Mouse (Mus musculus) CH12.LX (cell line): ENCODE data around the gene Mvd. TPM values are rescaled to one million over a fixed set of nuclear protein-coding genes. Genes with fewer than 3 reads are reported as not detected.

Experiments used
- DNase-seq: peaks from one replicate; pipeline ENCODE4 v3.0.0-alpha.2; 2013; ENCODE audit errors: extremely low read depth
- H3K27ac ChIP-seq: 2 replicates; pipeline ENCODE4 v1.5.1; 2012; ENCODE audit warnings: low read depth, mild to moderate bottlenecking, control low read depth, moderate library complexity; ENCODE audit not compliant: insufficient read depth
- H3K27me3 ChIP-seq: replicated peaks from 2 replicates; pipeline ENCODE3; 2012; ENCODE audit warnings: inconsistent platforms
- H3K36me3 ChIP-seq, 2 experiments: replicated peaks in 1 of 2; 2 replicates each; pipeline versions ENCODE3 to v1.6.1; 2012; ENCODE audit warnings: inconsistent platforms in 1 of 2, low read length in 1 of 2, mild to moderate bottlenecking in 1 of 2, mixed read lengths in 1 of 2, moderate library complexity in 1 of 2; ENCODE audit not compliant: control insufficient read depth in 1 of 2, insufficient read depth in 1 of 2
- H3K4me1 ChIP-seq, 2 experiments: 2 replicates each; pipeline ENCODE4 v1.6.1; 2012; ENCODE audit warnings: inconsistent platforms in 1 of 2, moderate library complexity in 1 of 2; ENCODE audit not compliant: insufficient read depth in 2 of 2, control insufficient read depth in 1 of 2
- H3K4me2 ChIP-seq: 2 replicates; pipeline ENCODE4 v1.6.1; 2012; ENCODE audit warnings: low read depth, mild to moderate bottlenecking, control low read depth; ENCODE audit not compliant: poor library complexity, insufficient read depth, severe bottlenecking
- H3K4me3 ChIP-seq, 3 experiments: fragments of 150-350 bp in 1 of 3; sonication (generic) in 1 of 3; replicated peaks in 1 of 3; 2 replicates each; pipeline versions ENCODE3 to v1.5.1; 2011 to 2012; ENCODE audit warnings: low read depth in 2 of 3, low read length in 2 of 3, mild to moderate bottlenecking in 2 of 3, moderate library complexity in 2 of 3, control low read depth in 1 of 3, improper control_type of control experiment in 1 of 3, inconsistent platforms in 1 of 3, mixed read lengths in 1 of 3; ENCODE audit not compliant: poor library complexity in 1 of 3
- H3K79me2 ChIP-seq: replicated peaks from 2 replicates; pipeline ENCODE4 v1.6.1; 2012; ENCODE audit warnings: mild to moderate bottlenecking, moderate library complexity; ENCODE audit not compliant: control insufficient read depth, poor library complexity, insufficient read depth, severe bottlenecking; ENCODE audit errors: extremely low read depth
- H3K9ac ChIP-seq: 2 replicates; pipeline ENCODE4 v1.6.1; 2012; ENCODE audit warnings: low read depth, mild to moderate bottlenecking, control low read depth, moderate library complexity; ENCODE audit not compliant: insufficient read depth
- H3K9me3 ChIP-seq: replicated peaks from 2 replicates; pipeline ENCODE3; 2012; ENCODE audit warnings: low read length, inconsistent platforms, mixed read lengths
- BHLHE40 ChIP-seq: IDR thresholded peaks from 2 replicates; pipeline ENCODE4 v1.6.1; 2011; ENCODE audit warnings: mild to moderate bottlenecking, low read depth, low read length, improper control_type of control experiment
- CHD1 ChIP-seq: IDR thresholded peaks from 2 replicates; pipeline ENCODE4 v1.6.1; 2012; ENCODE audit warnings: low read depth, low read length, improper control_type of control experiment, inconsistent platforms
- CTCF ChIP-seq, 2 experiments: IDR thresholded peaks in 1 of 2; conservative IDR thresholded peaks in 1 of 2; 2 replicates each; pipeline ENCODE4 v1.5.1; 2011 to 2012; ENCODE audit warnings: low read depth in 2 of 2, low read length in 2 of 2, improper control_type of control experiment in 1 of 2, inconsistent platforms in 1 of 2, mild to moderate bottlenecking in 1 of 2, moderate library complexity in 1 of 2
- E2F4 ChIP-seq: IDR thresholded peaks from 2 replicates; pipeline ENCODE4 v1.6.1; 2011; ENCODE audit warnings: low read depth, low read length, improper control_type of control experiment; ENCODE audit not compliant: insufficient replicate concordance
- ELF1 ChIP-seq: IDR thresholded peaks from 2 replicates; pipeline ENCODE4 v1.6.1; 2014; ENCODE audit warnings: low read depth, mild to moderate bottlenecking, inconsistent platforms, low read length, improper control_type of control experiment
- EP300 ChIP-seq: IDR thresholded peaks from 2 replicates; pipeline ENCODE4 v1.6.1; 2011; ENCODE audit warnings: low read length, improper control_type of control experiment
- ETS1 ChIP-seq: conservative IDR thresholded peaks from 2 replicates; pipeline ENCODE4 v1.6.1; 2012; ENCODE audit warnings: low read depth, mild to moderate bottlenecking, inconsistent platforms, low read length, improper control_type of control experiment, moderate library complexity
- HCFC1 ChIP-seq: IDR thresholded peaks from 2 replicates; pipeline ENCODE4 v1.6.1; 2012; ENCODE audit warnings: low read depth, mild to moderate bottlenecking, inconsistent platforms, low read length, improper control_type of control experiment
- JUN ChIP-seq: IDR thresholded peaks from 2 replicates; pipeline ENCODE4 v1.6.1; 2011; ENCODE audit warnings: low read depth, mild to moderate bottlenecking, low read length, improper control_type of control experiment, moderate library complexity; ENCODE audit not compliant: insufficient read depth
- JUND ChIP-seq: conservative IDR thresholded peaks from 2 replicates; pipeline ENCODE4 v1.6.1; 2011; ENCODE audit warnings: low read depth, low read length, improper control_type of control experiment
- MAFK ChIP-seq: IDR thresholded peaks from 2 replicates; pipeline ENCODE4 v1.6.1; 2011; ENCODE audit warnings: low read length, improper control_type of control experiment; ENCODE audit not compliant: insufficient replicate concordance
- MAZ ChIP-seq: IDR thresholded peaks from 2 replicates; pipeline ENCODE4 v1.6.1; 2012; ENCODE audit warnings: low read depth, mild to moderate bottlenecking, inconsistent platforms, low read length, improper control_type of control experiment, moderate library complexity
- MEF2A ChIP-seq: IDR thresholded peaks from 2 replicates; pipeline ENCODE4 v1.6.1; 2014; ENCODE audit warnings: low read depth, mild to moderate bottlenecking, inconsistent platforms, low read length, improper control_type of control experiment, borderline replicate concordance
- MXI1 ChIP-seq: IDR thresholded peaks from 2 replicates; pipeline ENCODE4 v1.6.1; 2011; ENCODE audit warnings: mild to moderate bottlenecking, low read depth, low read length, improper control_type of control experiment
- PAX5 ChIP-seq: IDR thresholded peaks from 2 replicates; pipeline ENCODE4 v1.6.1; 2012; ENCODE audit warnings: low read length, inconsistent platforms, mixed read lengths
- POLR2A ChIP-seq: IDR thresholded peaks from 2 replicates; pipeline ENCODE4 v1.6.1; 2011; ENCODE audit warnings: low read depth, mild to moderate bottlenecking, improper control_type of control experiment, low read length
- POLR2AphosphoS2 ChIP-seq: IDR thresholded peaks from 2 replicates; pipeline ENCODE4 v1.6.1; 2011; ENCODE audit warnings: low read depth, low read length, improper control_type of control experiment
- RAD21 ChIP-seq: IDR thresholded peaks from 2 replicates; pipeline ENCODE4 v1.6.1; 2011; ENCODE audit warnings: low read depth, mild to moderate bottlenecking, low read length, improper control_type of control experiment, moderate library complexity
- RCOR1 ChIP-seq: conservative IDR thresholded peaks from 2 replicates; pipeline ENCODE4 v1.6.1; 2012; ENCODE audit warnings: low read depth, mild to moderate bottlenecking, inconsistent platforms, low read length, improper control_type of control experiment
- ZMIZ1 ChIP-seq: IDR thresholded peaks from 2 replicates; pipeline ENCODE4 v1.6.1; 2012; ENCODE audit warnings: low read depth, mild to moderate bottlenecking, inconsistent platforms, low read length, improper control_type of control experiment
- dilution Hi-C: fragments of 300-500 bp; cut with MboI; formaldehyde crosslinking; loops from 2 replicates; pipeline ENCODE4 v1.14.3; 2020; ENCODE audit warnings: low sequenced_read_pairs; ENCODE audit not compliant: extremely low pct_unique_long_range_greater_than_20kb, extremely low pct_ligation_motif_present
- in situ Hi-C: fragments of 300-500 bp; cut with MboI; formaldehyde crosslinking; loops from 3 replicates; pipeline ENCODE4 v1.14.3; 2019; ENCODE audit warnings: low sequenced_read_pairs, low pct_ligation_motif_present, low pct_unique_long_range_greater_than_20kb, mixed read lengths
- polyA plus RNA-seq: library from polyadenylated mRNA; unstranded; fragments of >175 nt; gene quantifications from 2 replicates; pipeline ENCODE4 v1.2.1, GENCODE M21; 2012; ENCODE audit warnings: low read depth; ENCODE audit not compliant: insufficient read length
- total RNA-seq, 2 experiments: library from RNA; depleted of rRNA; stranded (reverse); fragments of 300-350 nt in 1 of 2; fragments of >200 nt in 1 of 2; gene quantifications; 2 replicates each; pipeline ENCODE4 v1.2.3; 2012 to 2014

Mvd gene
- total and polyA plus RNA-seq, 3 experiments, result 47.3 to 80.3 (median 54.0) TPM

DNA sequence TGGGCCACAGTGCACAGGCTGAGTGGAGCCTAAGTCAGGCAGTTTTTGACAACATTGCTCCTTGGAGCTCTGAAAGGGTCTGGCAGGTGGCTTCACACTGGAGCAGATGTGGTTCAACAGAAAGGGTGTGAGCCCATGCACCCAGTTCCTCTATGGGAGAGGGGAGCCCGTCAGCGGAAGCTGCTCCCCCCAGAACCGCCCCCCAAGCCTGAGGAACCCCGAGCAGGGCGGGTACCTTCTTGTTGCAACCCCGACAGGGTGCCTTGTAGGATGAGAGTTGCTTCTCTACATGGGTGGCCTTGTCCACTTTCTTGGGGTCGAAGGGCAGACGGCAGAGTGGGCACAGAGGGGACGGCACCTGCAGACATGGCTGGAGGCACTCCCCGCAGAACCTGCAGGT, 26.7 kb upstream of the Mvd start:
- H3K27me3 ChIP-seq, result no peaks in the 10 kb centered on the region
- H3K27ac ChIP-seq, result no peak overlapping the region
- no peak overlapping the region for H3K4me2 ChIP-seq
- peaks cover 23 to 84% of the 10 kb centered on the region in 2 experiments for H3K36me3 ChIP-seq
- H3K79me2 ChIP-seq, result peaks cover 3% of the 10 kb centered on the region; the same call in 1 of the 2 replicates
- no peak for TF ChIP-seq MAZ
- TF ChIP-seq EP300, result no peak
- no peak for TF ChIP-seq HCFC1
- no peak for DNase-seq
- in situ Hi-C loops, result no loop called here
- H3K4me3 ChIP-seq, result no peak overlapping the region
- dilution Hi-C loops, result no loop called here
- peaks cover 9 to 21% of the 10 kb centered on the region in 2 experiments for H3K4me1 ChIP-seq
- H3K9me3 ChIP-seq, result no peaks in the 10 kb centered on the region
- no peak overlapping the region for H3K9ac ChIP-seq

- H3K36me3 ChIP-seq, result peaks cover 23 to 86% of the 10 kb centered on the region in 2 experiments
Observed at GRCm38 (mm10) chr8:122469407-122469806, 26.2 kb upstream of the Mvd start.

DNA sequence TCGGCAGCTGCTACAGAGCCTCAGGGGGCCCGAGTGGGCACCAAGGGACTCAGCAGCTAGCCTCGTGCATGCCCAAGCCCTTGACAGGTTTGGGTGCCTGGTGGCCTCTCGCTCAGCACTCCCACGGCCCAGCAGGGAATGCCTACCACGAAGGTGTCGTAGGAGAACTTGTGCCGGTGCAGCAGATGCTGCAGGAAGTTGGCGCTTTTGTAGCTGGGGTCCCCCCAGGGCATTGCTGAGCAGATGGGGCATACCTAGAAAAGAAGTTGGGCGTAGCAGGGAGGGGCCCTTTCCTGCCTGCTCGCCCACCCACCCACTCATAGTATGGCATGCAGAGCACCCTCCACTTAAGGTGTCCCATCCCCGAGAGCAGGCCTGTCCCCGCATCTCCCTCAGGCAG, 24.6 kb upstream of the Mvd start:
- in situ Hi-C loops, result no loop called here
- Histone ChIP-seq H3K9ac (no peak overlapping the region), H3K27me3 (no peaks in the 10 kb centered on the region), H3K4me3 (no peak overlapping the region), H3K4me2 (no peak overlapping the region), H3K79me2 (no peaks in the 10 kb centered on the region), H3K9me3 (peaks cover 3% of the 10 kb centered on the region), H3K36me3 (peaks cover 19 to 73% of the 10 kb centered on the region in 2 experiments), H3K27ac (no peak overlapping the region), H3K4me1 (peaks cover 0 to 8% of the 10 kb centered on the region in 2 experiments; a peak in 1 of 4 replicates)
- DNase-seq, result no peak
- TF ChIP-seq MAFK, result no peak
- no peak for TF ChIP-seq JUND
- no peak for TF ChIP-seq MEF2A
- TF ChIP-seq RCOR1, result no peak
- no peak for TF ChIP-seq ELF1
- TF ChIP-seq MXI1, result no peak
- TF ChIP-seq PAX5, result no peak
- TF ChIP-seq CHD1, result no peak
- no peak for TF ChIP-seq RAD21
- TF ChIP-seq E2F4, result no peak
- no peak for TF ChIP-seq JUN
- TF ChIP-seq POLR2AphosphoS2, result no peak
- dilution Hi-C loops, result no loop called here

More at GRCm38 (mm10) chr8:122469407-122469806, 26.2 kb upstream of the Mvd start:
- H3K4me3 ChIP-seq, result no peak overlapping the region
- no peaks in the 10 kb centered on the region for H3K9me3 ChIP-seq
- no peak for DNase-seq
- H3K9ac ChIP-seq, result no peak overlapping the region
- in situ Hi-C loops, result no loop called here
- no peaks in the 10 kb centered on the region for H3K79me2 ChIP-seq
- dilution Hi-C loops, result no loop called here
- H3K4me2 ChIP-seq, result no peak overlapping the region
- H3K27ac ChIP-seq, result no peak overlapping the region
- no peaks in the 10 kb centered on the region for H3K27me3 ChIP-seq
- H3K4me1 ChIP-seq, result peaks cover 5 to 15% of the 10 kb centered on the region in 2 experiments
- TF ChIP-seq POLR2A (no peak), CTCF (conservative IDR thresholded peaks at IDR 0.05 in 1 of 2, IDR thresholded peaks at IDR 0.05 in 1 of 2; ENCODE audit: low read depth in 2 of 2, low read length in 2 of 2) (no peak), ETS1 (no peak), BHLHE40 (no peak), HCFC1 (no peak), MAZ (no peak), ZMIZ1 (no peak)
